Mouse (Mus musculus) spleen, postnatal 14 days (tissue): ENCODE data around the gene Sfxn5.

Experiments used
- DNase-seq, 2 experiments: peaks; one replicate each; pipeline ENCODE4 v3.0.0; 2021 to 2022; ENCODE audit warnings: low spot score in 2 of 2

The Sfxn5 gene

GRCm38 (mm10) chr6:85190671-85191070 lies 142.6 kb downstream of the Sfxn5 start:
- no peak for DNase-seq

GRCm38 (mm10) chr6:85189911-85190591 lies 143.2 kb downstream of the Sfxn5 start:
- DNase-seq, result no peak

GRCm38 (mm10) chr6:85189361-85189760 lies 143.9 kb downstream of the Sfxn5 start:
- no peak for DNase-seq

DNA sequence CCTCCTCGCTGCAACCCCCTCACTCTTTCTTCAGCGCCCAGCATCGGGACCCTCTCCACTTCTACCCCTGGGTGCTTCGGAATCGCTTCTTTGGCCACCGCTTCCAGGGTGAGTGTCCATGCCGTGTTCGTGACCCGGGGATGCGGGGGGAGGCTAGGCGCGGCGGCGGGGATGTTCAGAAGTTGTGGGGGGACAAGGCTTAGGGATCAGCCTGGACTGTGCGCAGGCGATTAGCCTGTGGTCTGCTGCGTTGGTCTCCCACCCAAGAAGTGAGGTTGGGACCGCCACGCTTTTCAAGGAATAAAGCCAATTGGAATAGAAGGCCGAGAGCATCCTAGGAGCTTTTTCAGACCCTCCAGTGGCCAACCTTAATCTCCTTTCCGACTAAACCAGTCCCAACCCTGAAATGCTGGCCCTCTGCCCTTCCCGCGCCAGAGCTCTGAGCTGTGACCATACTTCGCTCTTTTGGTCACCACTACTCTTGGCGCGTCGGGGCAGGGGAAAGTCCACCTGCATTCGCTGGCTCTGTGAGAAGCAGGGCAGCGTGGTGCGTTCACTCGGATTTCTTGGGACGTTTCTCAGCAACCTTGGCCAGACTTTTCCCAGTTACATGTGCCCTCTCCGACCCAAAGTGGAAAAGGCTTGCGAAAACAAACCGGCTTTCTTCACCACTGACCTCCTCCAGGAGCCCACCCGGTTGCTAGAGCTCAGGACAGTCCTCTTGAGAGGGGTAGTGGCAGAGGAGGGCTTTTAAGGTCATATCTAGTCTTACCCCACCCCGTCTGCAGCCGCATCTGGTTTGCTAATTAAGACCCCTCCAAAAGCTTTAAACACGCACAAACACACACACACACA lies 144.7 kb downstream of the Sfxn5 start:
- DNase-seq, result no peak

DNA sequence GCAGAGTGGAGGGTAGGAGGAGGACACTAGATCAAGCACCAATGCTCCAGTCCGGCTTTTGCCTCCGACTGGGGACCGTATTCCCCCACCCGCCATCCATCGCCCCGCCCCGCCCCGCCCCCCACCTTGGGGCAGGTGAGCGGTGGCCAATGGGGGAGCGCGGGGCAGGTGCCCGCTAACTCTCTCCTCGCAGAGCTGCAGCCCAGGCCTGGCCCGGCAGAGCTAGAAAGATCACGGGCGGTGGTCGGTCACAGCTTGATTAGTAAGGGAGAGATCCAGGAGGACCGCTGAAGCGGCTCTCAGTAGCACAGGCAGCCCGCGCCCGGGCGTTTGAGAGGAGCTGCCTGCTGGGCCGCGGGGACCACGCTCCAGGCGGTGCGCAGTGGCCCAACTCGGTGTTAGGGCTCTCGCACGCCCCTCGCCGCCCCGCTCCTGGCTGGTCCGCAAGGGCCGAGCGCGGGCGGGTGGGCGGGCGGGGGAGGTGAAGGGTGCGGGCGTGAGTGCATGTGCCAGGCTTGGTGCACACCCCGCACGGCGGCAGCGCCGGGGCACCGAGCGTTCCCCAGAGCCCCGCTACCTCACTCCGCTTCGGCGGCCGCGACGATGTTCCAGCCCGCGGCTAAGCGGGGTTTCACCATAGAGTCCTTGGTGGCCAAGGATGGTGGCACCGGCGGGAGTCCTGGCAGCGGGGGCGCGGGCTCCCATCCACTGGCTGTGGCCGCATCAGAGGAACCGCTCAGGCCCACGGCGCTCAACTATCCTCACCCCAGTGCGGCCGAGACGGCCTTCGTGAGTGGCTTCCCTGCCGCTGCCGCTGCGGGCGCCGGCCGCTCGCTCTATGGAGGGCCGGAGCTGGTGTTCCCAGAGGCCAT lies 145.6 kb downstream of the Sfxn5 start, which contains the start of gene Emx1:
TSS of gene Emx1 (plus strand) at position 99 of the 872 bp plus-strand sequence.
- no peak for DNase-seq

- DNase-seq, result no peak
These were observed 146.5 kb downstream of the Sfxn5 start for GRCm38 (mm10) chr6:85186744-85187059.

DNA sequence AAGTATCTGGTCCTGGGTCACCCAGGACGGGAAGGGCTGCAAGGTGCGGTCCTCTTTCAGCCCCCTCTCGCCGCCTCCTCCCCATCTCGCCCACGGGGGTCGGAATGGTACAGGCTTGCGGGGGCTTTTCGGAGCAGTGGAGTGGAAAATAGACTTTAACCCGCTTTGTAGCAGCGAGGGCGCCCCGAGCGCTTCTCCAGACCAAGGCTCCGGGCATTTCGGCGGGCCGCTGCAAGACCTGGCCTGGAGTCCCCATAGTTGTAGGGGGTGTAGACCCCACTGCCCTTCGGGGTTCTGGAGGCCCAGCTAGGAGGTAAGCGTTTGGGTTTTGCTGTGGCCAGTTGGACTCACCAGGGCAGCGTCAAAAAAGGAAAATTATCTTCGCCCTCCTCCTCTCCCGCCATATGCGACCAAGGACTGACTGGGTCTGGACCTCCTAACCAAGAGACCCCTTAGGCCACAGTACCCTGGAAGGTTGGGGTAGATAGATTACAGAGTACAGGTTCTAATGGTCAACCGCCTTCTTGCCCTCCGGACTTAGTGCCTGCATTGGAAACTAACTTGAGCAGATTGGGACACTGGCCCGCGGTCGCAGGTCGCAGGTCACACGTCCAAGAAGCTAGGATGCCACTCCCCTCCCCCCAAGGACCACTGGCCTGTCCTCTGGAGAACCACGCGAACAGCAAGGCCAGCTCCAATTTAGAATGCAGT lies 147.0 kb downstream of the Sfxn5 start:
- no peak for DNase-seq

- DNase-seq, result no peak
These were observed 149.3 kb downstream of the Sfxn5 start for GRCm38 (mm10) chr6:85183951-85184350.

DNA sequence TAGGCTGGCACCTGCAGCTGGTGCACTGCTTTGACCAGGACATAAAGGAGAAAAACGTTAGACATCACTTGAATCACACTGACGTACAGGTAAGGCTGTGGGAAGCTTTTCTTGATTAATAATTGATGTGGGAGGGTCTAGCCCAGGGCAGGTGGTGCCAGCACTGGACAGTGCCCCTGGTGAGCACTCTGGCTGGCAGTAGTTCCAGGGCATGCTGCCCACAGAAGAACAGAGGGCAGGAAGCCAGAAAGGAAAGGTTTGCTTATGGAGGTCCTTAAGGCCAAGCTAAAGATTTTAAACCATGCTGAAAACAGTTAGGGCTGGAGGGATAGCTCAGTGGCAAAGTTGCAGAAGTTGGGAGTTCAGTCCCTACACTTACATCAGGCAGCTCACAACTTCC lies 153.2 kb downstream of the Sfxn5 start:
- no peak for DNase-seq

DNA sequence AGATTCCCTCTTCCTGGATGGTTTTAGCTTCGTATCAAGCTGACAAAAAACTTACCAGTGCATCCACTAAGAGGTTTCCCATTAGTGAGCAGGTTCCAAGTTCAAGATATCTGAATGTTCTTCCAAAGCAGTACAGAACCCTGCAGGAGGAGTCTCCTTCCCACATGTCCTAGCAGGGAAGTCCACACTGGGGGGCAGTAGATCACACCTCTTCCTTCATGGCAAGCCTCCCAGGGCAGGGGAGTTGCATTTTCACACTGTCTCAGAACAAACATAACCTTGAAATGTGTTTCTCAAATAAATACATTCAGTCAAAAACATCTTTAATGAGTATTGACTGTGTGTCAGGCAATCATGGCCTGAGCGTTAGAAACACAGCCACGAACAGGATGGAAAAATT lies 153.7 kb downstream of the Sfxn5 start:
- DNase-seq, result no peak

DNA sequence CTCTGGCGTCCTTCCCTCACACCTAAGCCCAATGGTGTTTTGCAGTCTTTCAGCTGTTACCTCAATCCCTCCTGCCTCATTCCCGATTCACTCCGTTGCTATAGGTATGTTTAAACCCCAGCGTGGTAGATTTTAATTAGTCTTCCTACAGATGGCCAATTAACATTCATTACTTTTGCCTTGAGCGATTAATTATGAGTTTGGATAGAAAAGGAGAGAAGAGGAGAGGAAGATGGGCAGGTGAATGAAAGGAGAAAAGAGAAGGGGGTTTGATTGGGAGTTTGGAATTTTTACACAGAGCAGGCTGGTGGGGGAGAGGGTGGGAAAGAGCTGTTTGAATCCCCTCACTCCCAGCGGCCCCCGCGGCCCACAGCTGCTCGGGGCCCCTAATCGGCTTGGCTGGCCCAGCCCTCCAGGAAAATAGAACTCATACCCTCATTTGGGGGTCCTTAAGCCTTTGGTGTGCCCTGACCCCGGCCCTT lies 167.7 kb downstream of the Sfxn5 start:
- DNase-seq, result no peak
